Mouse (Mus musculus): ENCODE data around the gene Pdcd4. TPM values are rescaled to one million over a fixed set of nuclear protein-coding genes. Genes with fewer than 3 reads are reported as not detected.

Pdcd4 gene
- total and polyA plus RNA-seq, 2 experiments from 2014 or later = 19.5 to 96.7 TPM

- Histone ChIP-seq H3K4me3 (ENCODE audit: low read depth, low read length) (no peak overlapping the region), H3K9me3 (ENCODE audit: low read length) (no peaks in the 10 kb centered on the region), H3K4me2 (ENCODE audit: low read depth, low read length, poor library complexity, severe bottlenecking) (no peak overlapping the region), H3K36me3 (ENCODE audit: insufficient read depth, low read length) (no peaks in the 10 kb centered on the region), H3K4me1 (ENCODE audit: insufficient read depth, low read length) (no peaks in the 10 kb centered on the region; the same call in 1 of the 2 replicates), H3K27ac (ENCODE audit: low read depth, low read length) (no peak overlapping the region), H3K27me3 (ENCODE audit: insufficient read depth, low read length) (no peaks in the 10 kb centered on the region), H3K9ac (replicated peaks; ENCODE audit: low read length, poor library complexity, severe bottlenecking) (no peak overlapping the region)
- ATAC-seq (ENCODE audit: low FRiP score) = no peak
- 65% methylated on average over 1 of the region's 1 CpGs for WGBS
- no peak for DNase-seq (ENCODE audit: low spot score)
- no peak for TF ChIP-seq CTCF (IDR thresholded peaks at IDR 0.05)
These were observed 14.3 kb upstream of the Pdcd4 start for GRCm38 (mm10) chr19:53877779-53878178.

DNA sequence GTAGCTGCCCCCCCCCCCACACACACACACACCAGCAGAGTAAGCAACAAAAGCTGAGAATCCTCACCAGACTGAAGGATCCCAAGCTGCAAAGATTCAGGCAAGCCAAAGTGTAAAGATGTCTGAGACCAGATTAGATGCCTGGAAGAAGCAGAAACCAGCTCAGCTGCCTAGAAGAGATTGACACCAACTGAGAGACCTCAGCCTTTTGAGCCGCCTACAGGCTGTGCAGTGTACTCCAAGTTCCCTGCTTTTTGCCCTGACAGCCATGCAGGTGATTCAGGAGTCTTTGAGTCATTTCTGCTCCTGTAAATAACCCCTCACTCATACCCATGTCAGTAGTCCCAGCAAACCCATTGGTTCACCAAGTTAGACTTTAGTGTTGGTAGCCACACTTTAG, 11.6 kb upstream of the Pdcd4 start:
- no peak overlapping the region for H3K4me3 ChIP-seq (ENCODE audit: low read depth, low read length)
- TF ChIP-seq CTCF (IDR thresholded peaks at IDR 0.05) = no peak
- DNase-seq (ENCODE audit: low spot score) (no peak), ATAC-seq (ENCODE audit: low FRiP score) (no peak)
- no peak overlapping the region for H3K9ac ChIP-seq (replicated peaks; ENCODE audit: low read length, poor library complexity, severe bottlenecking)
- H3K27me3 ChIP-seq (ENCODE audit: insufficient read depth, low read length) = no peaks in the 10 kb centered on the region
- no peaks in the 10 kb centered on the region for H3K9me3 ChIP-seq (ENCODE audit: low read length)
- H3K4me2 ChIP-seq (ENCODE audit: low read depth, low read length, poor library complexity, severe bottlenecking) = no peak overlapping the region
- 71% methylated on average over 1 of the region's 1 CpGs for WGBS
- no peak overlapping the region for H3K27ac ChIP-seq (ENCODE audit: low read depth, low read length)
- no peaks in the 10 kb centered on the region for H3K36me3 ChIP-seq (ENCODE audit: insufficient read depth, low read length)
- H3K4me1 ChIP-seq (ENCODE audit: insufficient read depth, low read length) = no peaks in the 10 kb centered on the region

DNA sequence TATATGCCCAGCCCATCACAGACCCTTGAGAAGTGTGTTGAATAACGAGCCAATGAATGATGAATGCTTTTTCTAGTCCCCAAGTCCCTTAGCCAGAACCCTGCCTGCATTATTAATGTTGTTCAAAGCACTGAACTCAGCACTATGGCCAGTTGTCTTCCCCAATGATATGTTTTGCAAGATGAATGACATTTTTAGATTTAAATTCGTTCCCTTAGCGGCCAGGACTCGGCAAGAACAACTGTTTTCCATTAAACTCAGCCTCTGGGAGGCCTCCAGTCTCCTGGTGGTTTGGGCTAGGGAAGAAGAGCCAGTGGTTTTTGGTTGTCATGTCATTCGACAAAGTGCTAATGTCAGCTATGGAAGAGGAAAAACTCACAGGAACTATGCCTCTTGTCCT, 10.2 kb upstream of the Pdcd4 start:
- no peak overlapping the region for H3K27ac ChIP-seq (ENCODE audit: low read depth, low read length)
- H3K9ac ChIP-seq (replicated peaks; ENCODE audit: low read length, poor library complexity, severe bottlenecking) = no peak overlapping the region
- H3K4me2 ChIP-seq (ENCODE audit: low read depth, low read length, poor library complexity, severe bottlenecking) = no peak overlapping the region
- WGBS = 38% methylated on average over 5 of the region's 5 CpGs
- no peaks in the 10 kb centered on the region for H3K4me1 ChIP-seq (ENCODE audit: insufficient read depth, low read length)
- DNase-seq (ENCODE audit: low spot score) (no peak), ATAC-seq (ENCODE audit: low FRiP score) (no peak)
- H3K27me3 ChIP-seq (ENCODE audit: insufficient read depth, low read length) = no peaks in the 10 kb centered on the region
- no peak overlapping the region for H3K4me3 ChIP-seq (ENCODE audit: low read depth, low read length)
- TF ChIP-seq CTCF (IDR thresholded peaks at IDR 0.05) = no peak
- no peaks in the 10 kb centered on the region for H3K36me3 ChIP-seq (ENCODE audit: insufficient read depth, low read length)
- no peaks in the 10 kb centered on the region for H3K9me3 ChIP-seq (ENCODE audit: low read length)

DNA sequence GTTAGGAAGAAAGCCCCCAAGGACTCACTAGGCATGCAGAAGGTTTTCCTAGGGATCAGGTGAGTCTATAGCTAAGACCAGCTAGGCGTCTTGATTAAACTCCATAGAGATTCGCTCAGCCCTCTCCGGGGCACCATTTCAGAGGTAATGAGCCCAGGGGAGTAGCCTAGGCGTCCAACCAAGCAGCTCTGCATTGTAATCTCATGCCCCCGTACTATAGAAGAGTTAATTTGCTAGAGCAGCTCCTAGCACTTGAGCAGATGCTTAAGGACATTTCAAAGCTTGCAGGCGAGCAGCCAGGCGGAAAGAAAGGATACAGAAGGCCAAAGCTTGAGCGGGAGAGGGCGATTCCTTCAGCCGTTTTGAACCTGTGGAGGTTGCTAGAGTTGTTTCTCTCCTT, 6.6 kb upstream of the Pdcd4 start:
- 26% methylated on average over 10 of the region's 10 CpGs for WGBS
- no peaks in the 10 kb centered on the region for H3K4me1 ChIP-seq (ENCODE audit: insufficient read depth, low read length)

GRCm38 (mm10) chr19:53886576-53887370, 5.3 kb upstream of the Pdcd4 start:
- no peak for TF ChIP-seq CTCF (IDR thresholded peaks at IDR 0.05)
- WGBS = 88% methylated on average over 10 of the region's 10 CpGs
- H3K36me3 ChIP-seq (ENCODE audit: insufficient read depth, low read length) = no peaks in the 10 kb centered on the region

More for the DNA sequence above, 6.6 kb upstream of the Pdcd4 start:
- no peaks in the 10 kb centered on the region for H3K27me3 ChIP-seq (ENCODE audit: insufficient read depth, low read length)
- H3K4me3 ChIP-seq (ENCODE audit: low read depth, low read length) = no peak overlapping the region
- no peak for TF ChIP-seq CTCF (IDR thresholded peaks at IDR 0.05)
- ATAC-seq (ENCODE audit: low FRiP score) (no peak), DNase-seq (ENCODE audit: low spot score) (peak; percentile 5)
- H3K9me3 ChIP-seq (ENCODE audit: low read length) = no peaks in the 10 kb centered on the region
- no peak overlapping the region for H3K9ac ChIP-seq (replicated peaks; ENCODE audit: low read length, poor library complexity, severe bottlenecking)
- H3K4me2 ChIP-seq (ENCODE audit: low read depth, low read length, poor library complexity, severe bottlenecking) = no peak overlapping the region
- H3K36me3 ChIP-seq (ENCODE audit: insufficient read depth, low read length) = no peaks in the 10 kb centered on the region
- H3K27ac ChIP-seq (ENCODE audit: low read depth, low read length) = no peak overlapping the region

GRCm38 (mm10) chr19:53887822-53888221, 4.2 kb upstream of the Pdcd4 start:
- no peak for TF ChIP-seq CTCF (IDR thresholded peaks at IDR 0.05)
- Histone ChIP-seq H3K4me3 (ENCODE audit: low read depth, low read length) (no peak overlapping the region), H3K27me3 (ENCODE audit: insufficient read depth, low read length) (no peaks in the 10 kb centered on the region), H3K9me3 (ENCODE audit: low read length) (no peaks in the 10 kb centered on the region), H3K36me3 (ENCODE audit: insufficient read depth, low read length) (no peaks in the 10 kb centered on the region), H3K4me1 (ENCODE audit: insufficient read depth, low read length) (no peaks in the 10 kb centered on the region), H3K4me2 (ENCODE audit: low read depth, low read length, poor library complexity, severe bottlenecking) (no peak overlapping the region), H3K9ac (replicated peaks; ENCODE audit: low read length, poor library complexity, severe bottlenecking) (no peak overlapping the region), H3K27ac (ENCODE audit: low read depth, low read length) (no peak overlapping the region)
- DNase-seq (ENCODE audit: low spot score) (no peak), ATAC-seq (ENCODE audit: low FRiP score) (no peak)
- WGBS = 83% methylated on average over 3 of the region's 3 CpGs

More at GRCm38 (mm10) chr19:53886576-53887370, 5.3 kb upstream of the Pdcd4 start:
- no peak overlapping the region for H3K9ac ChIP-seq (replicated peaks; ENCODE audit: low read length, poor library complexity, severe bottlenecking)
- no peak overlapping the region for H3K4me3 ChIP-seq (ENCODE audit: low read depth, low read length)
- DNase-seq (ENCODE audit: low spot score) (no peak), ATAC-seq (ENCODE audit: low FRiP score) (no peak)
- H3K9me3 ChIP-seq (ENCODE audit: low read length) = no peaks in the 10 kb centered on the region
- H3K27ac ChIP-seq (ENCODE audit: low read depth, low read length) = no peak overlapping the region
- H3K4me2 ChIP-seq (ENCODE audit: low read depth, low read length, poor library complexity, severe bottlenecking) = no peak overlapping the region
- no peaks in the 10 kb centered on the region for H3K4me1 ChIP-seq (ENCODE audit: insufficient read depth, low read length)
- no peaks in the 10 kb centered on the region for H3K27me3 ChIP-seq (ENCODE audit: insufficient read depth, low read length)

Measured in midbrain, postnatal 0 days (tissue).